ENCODE assay signal across 9 mouse cellular contexts in the genomic region with DNA sequence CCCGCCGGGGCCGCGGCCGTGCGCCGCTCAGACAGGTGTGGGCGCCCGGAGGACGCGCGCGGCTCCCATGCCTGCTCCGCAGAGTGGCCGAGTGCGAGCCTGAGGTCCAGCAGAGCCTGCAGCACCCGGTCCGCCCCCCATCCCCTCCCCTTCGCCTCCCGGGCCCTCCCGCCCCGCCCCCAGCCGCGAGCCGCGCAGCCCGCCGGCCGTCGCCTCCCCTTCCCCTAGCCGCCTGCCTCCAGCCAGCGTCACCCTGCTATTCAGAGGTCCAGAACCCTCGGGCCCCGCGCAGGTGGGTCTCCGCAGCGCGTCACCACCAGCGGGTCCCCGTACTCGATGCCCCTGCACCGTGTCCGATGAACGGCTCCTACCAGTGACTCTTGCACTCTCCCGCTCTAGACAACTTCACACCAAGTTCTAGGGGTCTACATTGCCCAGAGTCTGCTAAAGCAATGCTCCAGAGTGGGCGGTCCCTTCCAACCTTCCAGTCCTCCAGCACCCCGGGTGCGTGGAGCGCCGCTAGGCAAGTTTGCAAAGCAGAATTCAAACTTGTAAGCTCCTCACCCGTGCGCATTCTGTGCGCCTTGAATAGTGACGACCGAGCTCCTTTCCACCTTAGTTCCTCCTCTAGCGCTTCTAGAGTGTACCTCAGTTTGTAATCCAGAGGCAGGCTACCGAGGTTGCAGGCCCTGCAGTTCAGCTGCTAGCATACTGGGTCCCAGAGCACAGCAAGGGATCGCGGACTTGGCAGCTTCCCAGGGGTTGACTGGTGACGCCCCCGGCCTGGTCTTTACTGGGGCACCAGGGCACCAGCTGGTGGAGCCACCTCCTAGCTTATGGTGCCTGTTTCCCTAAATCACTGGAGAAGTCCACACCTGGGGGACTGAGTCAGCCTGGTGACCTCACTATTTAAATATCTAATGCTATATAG. TPM values are rescaled to one million over a fixed set of nuclear protein-coding genes. Genes with fewer than 3 reads are reported as not detected.
DNase-seq lines count a peak whose midpoint lies in the region; ATAC-seq and TF ChIP-seq lines count a peak whose summit lies in the region.
"Had no signal": no experiment of that assay in that cellular context is flagged by ENCODE, and none has a peak within 500 bp of the region (broad histone marks: within the 10 kb centered on the region; RNA-seq: fewer than 3 reads in every experiment).

No protein-coding gene starts in this region.

- ATAC-seq in megakaryocyte, adult 5-6 weeks (ENCODE audit: poor library complexity, severe bottlenecking): no peak
- peak; percentile 88 for ATAC-seq in embryonic facial prominence, embryonic 11.5 days (replicated peaks; ENCODE audit: insufficient number of reproducible peaks, low FRiP score, low TSS enrichment, low read depth)
- ATAC-seq in liver, embryonic 15.5 days (ENCODE audit: insufficient read depth): peak; percentile 42; the same call in 1 of the 2 replicates
- ATAC-seq in neural tube, embryonic 14.5 days (ENCODE audit: low read depth): peak; percentile 89

- peak overlapping the region; percentile 93 for H3K4me2 ChIP-seq in embryonic facial prominence, embryonic 11.5 days (ENCODE audit: low read depth, low read length)
- H3K4me2 ChIP-seq in liver, embryonic 15.5 days: peak overlapping the region; percentile 66
- peak overlapping the region; percentile 100 for H3K4me2 ChIP-seq in neural tube, embryonic 14.5 days (ENCODE audit: low read depth, low read length)

- peaks cover 10% of the 10 kb centered on the region; the same call in 1 of the 2 replicates for H3K4me1 ChIP-seq in megakaryocyte, embryonic 14.5 days
- H3K4me1 ChIP-seq in embryonic facial prominence, embryonic 11.5 days (ENCODE audit: control insufficient read depth, insufficient read depth, low read length): no peaks in the 10 kb centered on the region
- H3K4me1 ChIP-seq in heart, adult 2 months (ENCODE audit: control insufficient read depth, insufficient read depth, low read length): no peaks in the 10 kb centered on the region; the same call in 1 of the 2 replicates
- no peaks in the 10 kb centered on the region for H3K4me1 ChIP-seq in liver, embryonic 15.5 days (replicated peaks)
- H3K4me1 ChIP-seq in neural tube, embryonic 14.5 days (ENCODE audit: control insufficient read depth, insufficient read depth, low read length): peaks cover 8% of the 10 kb centered on the region; the same call in 1 of the 2 replicates

- intact Hi-C loops in heart, adult 2 months (cut with DNase I): loop anchor here (5.0 kb wide), 2 partner anchors 115 to 390 kb away; a partner anchor contains a TSS

- TF ChIP-seq EP300 in heart, adult 2 months (IDR thresholded peaks at IDR 0.05; ENCODE audit: insufficient read depth, low read depth, low read length): 0 out of 2 replicates have a peak, but pooled peaks have one; percentile 28

- DNase-seq in embryonic facial prominence, embryonic 11.5 days (ENCODE audit: low spot score): peak; percentile 72
- peak; percentile 74 for DNase-seq in heart, adult 2 months
- peak; percentile 75 for DNase-seq in kidney, adult 18-20 months
- peak; percentile 48 to 59 for DNase-seq in urinary bladder, postnatal 36 days (ENCODE audit: low spot score in 2 of 2)

- H3K4me3 ChIP-seq in megakaryocyte, embryonic 14.5 days (replicated peaks): peak overlapping the region; percentile 65
- peak overlapping the region; percentile 75 for H3K4me3 ChIP-seq in embryonic facial prominence, embryonic 11.5 days (ENCODE audit: low read depth, low read length)
- H3K4me3 ChIP-seq in heart, adult 2 months: peak overlapping the region; percentile 65
- peak overlapping the region; percentile 53 for H3K4me3 ChIP-seq in liver, embryonic 15.5 days (replicated peaks)
- H3K4me3 ChIP-seq in neural tube, embryonic 14.5 days (ENCODE audit: low read depth, low read length): peak overlapping the region; percentile 58

- H3K9ac ChIP-seq in embryonic facial prominence, embryonic 11.5 days (replicated peaks; ENCODE audit: low read length): peak overlapping the region; percentile 85
- H3K9ac ChIP-seq in heart, adult 2 months (ENCODE audit: low read depth, low read length): peak overlapping the region; percentile 74
- H3K9ac ChIP-seq in liver, embryonic 15.5 days: no peak overlapping the region
- peak overlapping the region; percentile 55 for H3K9ac ChIP-seq in neural tube, embryonic 14.5 days (replicated peaks; ENCODE audit: low read depth, low read length)

- TF ChIP-seq CTCF in heart, adult 2 months (IDR thresholded peaks at IDR 0.05): peak; percentile 68

- no peak for TF ChIP-seq POLR2A in heart, adult 2 months (IDR thresholded peaks at IDR 0.05; ENCODE audit: insufficient read depth, low read depth, low read length)

- WGBS in embryonic facial prominence, embryonic 11.5 days: under 1% methylated on average over 49 of the region's 61 CpGs
- WGBS in heart, adult 2 months: 1% methylated on average over 51 of the region's 61 CpGs
- under 1% methylated on average over 61 of the region's 61 CpGs for WGBS in liver, embryonic 15.5 days (ENCODE audit: insufficient replicate concordance)
- WGBS in neural tube, embryonic 14.5 days: under 1% methylated on average over 58 of the region's 61 CpGs

- H3K9me3 ChIP-seq in megakaryocyte, embryonic 14.5 days: peaks cover 20% of the 10 kb centered on the region
- H3K9me3 ChIP-seq in embryonic facial prominence, embryonic 11.5 days (replicated peaks; ENCODE audit: control insufficient read depth, low read length): no peaks in the 10 kb centered on the region
- no peaks in the 10 kb centered on the region for H3K9me3 ChIP-seq in liver, embryonic 15.5 days (replicated peaks)
- no peaks in the 10 kb centered on the region for H3K9me3 ChIP-seq in neural tube, embryonic 14.5 days (ENCODE audit: control insufficient read depth, low read length)

- no peaks in the 10 kb centered on the region for H3K79me2 ChIP-seq in heart, adult 2 months (replicated peaks; ENCODE audit: control insufficient read depth, insufficient read depth, low read length)

- H3K27ac ChIP-seq in embryonic facial prominence, embryonic 11.5 days (replicated peaks; ENCODE audit: low read depth, low read length): peak overlapping the region; percentile 47; the same call in 1 of the 2 replicates
- H3K27ac ChIP-seq in heart, adult 2 months: peak overlapping the region; percentile 57
- no peak overlapping the region for H3K27ac ChIP-seq in liver, embryonic 15.5 days (replicated peaks)
- H3K27ac ChIP-seq in neural tube, embryonic 14.5 days (ENCODE audit: low read depth, low read length): no peak overlapping the region

- peaks cover 52% of the 10 kb centered on the region for H3K27me3 ChIP-seq in megakaryocyte, embryonic 14.5 days (replicated peaks)
- no peaks in the 10 kb centered on the region for H3K27me3 ChIP-seq in embryonic facial prominence, embryonic 11.5 days (ENCODE audit: control insufficient read depth, insufficient read depth, low read length)
- H3K27me3 ChIP-seq in heart, adult 2 months (ENCODE audit: control insufficient read depth, insufficient read depth, low read length): no peaks in the 10 kb centered on the region
- H3K27me3 ChIP-seq in liver, embryonic 15.5 days: peaks cover 47% of the 10 kb centered on the region
- H3K27me3 ChIP-seq in neural tube, embryonic 14.5 days (ENCODE audit: control insufficient read depth, insufficient read depth, low read length): peaks cover 5% of the 10 kb centered on the region; the same call in 1 of the 2 replicates

- H3K36me3 ChIP-seq in megakaryocyte, embryonic 14.5 days (replicated peaks; ENCODE audit: low read length): no peaks in the 10 kb centered on the region
- H3K36me3 ChIP-seq in embryonic facial prominence, embryonic 11.5 days (replicated peaks; ENCODE audit: control insufficient read depth, insufficient read depth, low read depth, low read length): no peaks in the 10 kb centered on the region
- H3K36me3 ChIP-seq in heart, adult 2 months (ENCODE audit: control insufficient read depth, insufficient read depth, low read length): no peaks in the 10 kb centered on the region
- no peaks in the 10 kb centered on the region for H3K36me3 ChIP-seq in liver, embryonic 15.5 days (replicated peaks)
- H3K36me3 ChIP-seq in neural tube, embryonic 14.5 days (ENCODE audit: control insufficient read depth, insufficient read depth, low read length): no peaks in the 10 kb centered on the region

RNA-seq across cellular contexts. Expression of a gene that starts 9.3 kb away (rescaled TPM):
- not detected in 2 replicates for polyA plus RNA-seq in megakaryocyte, embryonic 14.5 days (2012; ENCODE audit: insufficient read depth, low replicate concordance)
- total RNA-seq in megakaryocyte, adult 5-6 weeks (2015): not detected in 2 replicates
- 0.26 TPM in 1 of 2 replicates, not detected in the other for total RNA-seq in megakaryocyte, adult 5-6 weeks (2017)
- 55.0 and 59.3 TPM in 2 replicates for polyA plus RNA-seq in embryonic facial prominence, embryonic 11.5 days (2014; fragmentation: Nextera tagmentation; extraction: Ambion mirVana)
- total RNA-seq in heart, adult 2 months (2021): 10 to 100 TPM; 18.9 to 20.6 TPM
- polyA plus RNA-seq in heart, adult 2 months (2012; rRNA removed): 50.1 and 58.2 TPM in 2 replicates
- polyA plus RNA-seq in liver, embryonic 15.5 days (2015; fragmentation: Nextera tagmentation; extraction: Ambion mirVana): 3.9 and 4.2 TPM in 2 replicates
- polyA plus RNA-seq in neural tube, embryonic 14.5 days (2014; fragmentation: Nextera tagmentation; extraction: Ambion mirVana): 4.5 and 17.8 TPM in 2 replicates
- total RNA-seq: MEL had no signal

Comparison
In these comparisons a context has a peak if more than half of its experiments do, and no peak if none do; other contexts are left out.
1. H3K27ac ChIP-seq: peak in embryonic facial prominence, embryonic 11.5 days (single experiment) and heart, adult 2 months (single experiment); none in liver, embryonic 15.5 days (single experiment) and neural tube, embryonic 14.5 days (single experiment).
2. Peak in every context shown above with its lines, with median percentiles within 50 percentile points of each other: H3K4me3 ChIP-seq, DNase-seq and H3K4me2 ChIP-seq.